29 mouse cellular contexts compared by ENCODE assay signal in genomic region chr1:186967201-186967812, GRCm38 (mm10). TPM values are rescaled to one million over a fixed set of nuclear protein-coding genes. Genes with fewer than 3 reads are reported as not detected.
DNase-seq lines count a peak whose midpoint lies in the region; ATAC-seq and TF ChIP-seq lines count a peak whose summit lies in the region.
"Had no signal": no experiment of that assay in that cellular context is flagged by ENCODE, and none has a peak within 500 bp of the region (broad histone marks: within the 10 kb centered on the region; RNA-seq: fewer than 3 reads in every experiment).

TSS of gene D1Pas1 (plus strand) at chr1:186967416.

- peaks cover 18% of the 10 kb centered on the region for H3K9me3 ChIP-seq in heart, embryonic 10.5 days
- peaks cover 6% of the 10 kb centered on the region; the same call in 1 of the 2 replicates for H3K9me3 ChIP-seq in stomach, postnatal 0 days (ENCODE audit: control insufficient read depth, low read length)

- no peaks in the 10 kb centered on the region for H3K79me2 ChIP-seq in heart, adult 2 months (replicated peaks; ENCODE audit: control insufficient read depth, insufficient read depth, low read length)

- H3K9ac ChIP-seq in heart, adult 2 months (ENCODE audit: low read depth, low read length) = no peak within 1 kb of the TSS
- H3K9ac ChIP-seq in stomach, postnatal 0 days (ENCODE audit: low read length) = no peak within 1 kb of the TSS
- H3K9ac ChIP-seq: embryonic facial prominence, embryonic 12.5 days; forebrain, postnatal 0 days; hindbrain, embryonic 15.5 days; intestine, embryonic 15.5 days; limb, embryonic 13.5 days; liver, embryonic 13.5 days; midbrain, embryonic 15.5 days; neural tube, embryonic 12.5 days had no signal

- H3K27ac ChIP-seq in heart, embryonic 10.5 days = no peak within 1 kb of the TSS
- no peak within 1 kb of the TSS for H3K27ac ChIP-seq in heart, adult 2 months
- no peak within 1 kb of the TSS for H3K27ac ChIP-seq in stomach, postnatal 0 days (replicated peaks)
- H3K27ac ChIP-seq: embryonic facial prominence, embryonic 12.5 days; hindbrain, embryonic 15.5 days; intestine, embryonic 15.5 days; limb, embryonic 13.5 days; liver, embryonic 13.5 days; midbrain, embryonic 15.5 days; neural tube, embryonic 12.5 days had no signal

- peak; percentile 45; the same call in 1 of the 2 replicates for ATAC-seq in stomach, postnatal 0 days (ENCODE audit: low FRiP score, low TSS enrichment)
- no peak for ATAC-seq in megakaryocyte-erythroid progenitor cell, adult 5-6 weeks (replicated peaks; ENCODE audit: low FRiP score, low TSS enrichment, poor library complexity, severe bottlenecking)
- ATAC-seq: forebrain, postnatal 0 days; intestine, embryonic 15.5 days; midbrain, embryonic 15.5 days had no signal

- H3K36me3 ChIP-seq in heart, embryonic 10.5 days = no peaks in the 10 kb centered on the region; the same call in 1 of the 2 replicates
- H3K36me3 ChIP-seq in heart, adult 2 months (ENCODE audit: control insufficient read depth, insufficient read depth, low read length) = no peaks in the 10 kb centered on the region
- no peaks in the 10 kb centered on the region for H3K36me3 ChIP-seq in stomach, postnatal 0 days (ENCODE audit: control insufficient read depth, insufficient read depth, low read length)
- H3K36me3 ChIP-seq: embryonic facial prominence, embryonic 12.5 days; hindbrain, embryonic 15.5 days; intestine, embryonic 15.5 days; liver, embryonic 13.5 days; midbrain, embryonic 15.5 days; neural tube, embryonic 12.5 days had no signal

- no peak for TF ChIP-seq EP300 in heart, adult 2 months (IDR thresholded peaks at IDR 0.05; ENCODE audit: insufficient read depth, low read depth, low read length)
- TF ChIP-seq EP300 in stomach, postnatal 0 days (optimal IDR thresholded peaks at IDR 0.05) = no peak

- peak within 1 kb of the TSS; percentile 16; the same call in 1 of the 2 replicates for H3K4me3 ChIP-seq in heart, embryonic 10.5 days
- no peak within 1 kb of the TSS for H3K4me3 ChIP-seq in heart, adult 2 months
- no peak within 1 kb of the TSS for H3K4me3 ChIP-seq in stomach, postnatal 0 days (ENCODE audit: low read depth, low read length)
- H3K4me3 ChIP-seq: embryonic facial prominence, embryonic 12.5 days; hindbrain, embryonic 15.5 days; intestine, embryonic 15.5 days; limb, embryonic 13.5 days; liver, embryonic 13.5 days; midbrain, embryonic 15.5 days; neural tube, embryonic 12.5 days had no signal

- no peaks in the 10 kb centered on the region for H3K27me3 ChIP-seq in heart, embryonic 10.5 days (ENCODE audit: insufficient read depth, poor library complexity, severe bottlenecking)
- no peaks in the 10 kb centered on the region for H3K27me3 ChIP-seq in heart, adult 2 months (ENCODE audit: control insufficient read depth, insufficient read depth, low read length)
- no peaks in the 10 kb centered on the region for H3K27me3 ChIP-seq in stomach, postnatal 0 days (ENCODE audit: control insufficient read depth, insufficient read depth, low read length)
- H3K27me3 ChIP-seq: embryonic facial prominence, embryonic 12.5 days; hindbrain, embryonic 15.5 days; intestine, embryonic 15.5 days; limb, embryonic 13.5 days; liver, embryonic 13.5 days; midbrain, embryonic 15.5 days; neural tube, embryonic 12.5 days had no signal

- intact Hi-C loops in heart, adult 2 months (cut with DNase I) = loop anchor here (10.0 kb wide), 1 partner anchor 143 kb away; no protein-coding TSS in a partner anchor
- intact Hi-C loops in left cerebral cortex, postnatal 14 days (cut with DNase I) = no loop called here

- H3K4me2 ChIP-seq in stomach, postnatal 0 days (replicated peaks; ENCODE audit: low read depth) = no peak within 1 kb of the TSS
- H3K4me2 ChIP-seq: embryonic facial prominence, embryonic 12.5 days; hindbrain, embryonic 15.5 days; intestine, embryonic 15.5 days; limb, embryonic 13.5 days; liver, embryonic 13.5 days; midbrain, embryonic 15.5 days; neural tube, embryonic 12.5 days had no signal

- DNase-seq in heart, embryonic 10.5 days (ENCODE audit: low spot score) = no peak
- no peak for DNase-seq in heart, adult 2 months
- peak; percentile 7 for DNase-seq in thymus, postnatal 4 days
- DNase-seq in thymus, postnatal 14 days = no peak
- no peak for DNase-seq in stomach, postnatal 0 days (ENCODE audit: low spot score)
- no peak for DNase-seq in left cerebral cortex, postnatal 14 days (ENCODE audit: low spot score in 2 of 2)
- DNase-seq: adrenal gland, adult 2 months; cerebellum, adult 11-12 months; cerebellum, postnatal 10 days; forebrain, postnatal 0 days; gastrocnemius, postnatal 14 days; kidney, adult 8-10 months; kidney, postnatal 10 days; liver, embryonic 13.5 days; lung, adult 2 months; lung, postnatal 14 days; right cerebral cortex, postnatal 14 days; thymus, postnatal 36 days had no signal

- TF ChIP-seq CTCF in heart, adult 2 months (IDR thresholded peaks at IDR 0.05) = no peak
- TF ChIP-seq CTCF in stomach, postnatal 0 days (IDR thresholded peaks at IDR 0.05; ENCODE audit: low read depth) = no peak

- H3K4me1 ChIP-seq in heart, embryonic 10.5 days = no peaks in the 10 kb centered on the region
- no peaks in the 10 kb centered on the region for H3K4me1 ChIP-seq in heart, adult 2 months (ENCODE audit: control insufficient read depth, insufficient read depth, low read length)
- no peaks in the 10 kb centered on the region for H3K4me1 ChIP-seq in stomach, postnatal 0 days (replicated peaks; ENCODE audit: control insufficient read depth, insufficient read depth)
- H3K4me1 ChIP-seq: embryonic facial prominence, embryonic 12.5 days; hindbrain, embryonic 15.5 days; limb, embryonic 13.5 days; liver, embryonic 13.5 days; midbrain, embryonic 15.5 days; neural tube, embryonic 12.5 days had no signal

- WGBS in heart, embryonic 10.5 days = 68% methylated on average over 53 of the region's 53 CpGs
- WGBS in heart, adult 2 months = 74% methylated on average over 53 of the region's 53 CpGs
- 78% methylated on average over 53 of the region's 53 CpGs for WGBS in stomach, postnatal 0 days

- TF ChIP-seq POLR2A in heart, adult 2 months (IDR thresholded peaks at IDR 0.05; ENCODE audit: insufficient read depth, low read depth, low read length) = no peak

RNA-seq across cellular contexts. Expression of gene D1Pas1, which starts in this region (rescaled TPM):
- 0.45 and 0.67 TPM in 2 replicates for polyA plus RNA-seq in heart, embryonic 10.5 days (2016; fragmentation: Nextera tagmentation; extraction: Ambion mirVana)
- total RNA-seq in heart, adult 2 months (2021) = under 1 TPM in 1 of 2 experiments, not detected in 1; 0.13 TPM
- polyA plus RNA-seq in heart, adult 2 months (2012; rRNA removed) = not detected in 2 replicates
- polyA plus RNA-seq in stomach, postnatal 0 days (2015; fragmentation: Nextera tagmentation; extraction: Ambion mirVana) = not detected in 2 replicates
- under 1 TPM in 1 of 2 experiments, not detected in 1; 0.11 TPM for total RNA-seq in left cerebral cortex, postnatal 14 days (2021)
- total RNA-seq in megakaryocyte-erythroid progenitor cell, adult 5-6 weeks (2014; fragmentation: Nextera tagmentation) = not detected in 2 replicates
- not detected in 2 replicates for total RNA-seq in megakaryocyte-erythroid progenitor cell, adult 5-6 weeks (2017)
- total RNA-seq: forebrain, postnatal 0 days; gastrocnemius, postnatal 14 days; hematopoietic stem cell, adult 5-6 weeks; layer of hippocampus, postnatal 14 days; megakaryocyte, adult 5-6 weeks had no signal
- polyA plus RNA-seq: adrenal gland, adult 2 months; embryonic facial prominence, embryonic 12.5 days; forebrain, embryonic 11.5 days; liver, embryonic 13.5 days; lung, adult 2 months; midbrain, embryonic 15.5 days had no signal

Comparison
In these comparisons a context has a peak if more than half of its experiments do, and no peak if none do; other contexts are left out.
1. Peak in ATAC-seq in stomach, postnatal 0 days; RNA of the gene not detected or under 1 TPM.